Mouse (Mus musculus): Measurements from ENCODE around the gene Zfp652. TPM values are rescaled to one million over a fixed set of nuclear protein-coding genes. Genes with fewer than 3 reads are reported as not detected.
"Not testable (repeated sequence)": the region's sequence is repeated elsewhere in the genome, so short reads cannot be mapped to it uniquely, and the experiment has no call there.

The Zfp652 gene
- total RNA-seq (2022): 10 to 100 TPM; 44.7 to 57.9 (median 51.7) TPM

DNA sequence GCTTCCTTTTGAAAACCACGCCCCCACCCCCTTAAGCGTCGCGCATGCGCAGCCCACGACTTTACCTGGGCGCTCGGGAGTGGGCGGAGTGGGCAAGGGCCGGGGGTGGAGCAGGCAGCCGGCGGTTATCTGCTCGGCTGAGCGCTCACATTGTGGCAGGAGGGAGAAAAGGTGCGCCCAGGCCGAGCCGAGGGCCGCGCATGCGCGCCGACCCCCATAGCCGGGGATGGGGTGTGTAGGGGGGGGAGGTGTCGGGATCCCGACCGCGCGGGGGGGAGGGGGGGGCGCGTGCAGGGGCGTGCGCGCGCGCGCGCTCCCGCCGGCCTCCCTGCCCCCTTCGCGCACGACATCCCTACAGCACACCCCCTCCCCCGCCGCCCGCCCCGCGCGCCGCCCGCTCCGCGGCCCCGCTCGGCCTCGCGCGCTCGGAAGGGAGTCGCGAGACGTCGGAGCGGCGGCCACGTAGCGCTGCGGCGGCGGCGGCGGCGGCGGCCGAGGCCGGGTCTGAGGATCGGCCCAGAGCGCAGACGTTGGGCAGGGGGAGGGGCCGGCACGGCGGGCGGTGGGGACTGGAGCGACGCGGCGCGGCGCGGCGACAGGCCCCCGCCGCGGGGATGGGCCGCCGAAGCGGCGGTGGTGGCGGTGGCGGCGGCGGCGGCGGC, at the start of gene Zfp652:
Zfp652 (plus strand) TSS at position 111 of the 662 bp plus-strand sequence.
- peak; percentile 84 for DNase-seq

- peak; percentile 97 for DNase-seq
Observed at GRCm38 (mm10) chr11:95666529-95667149, 45.8 kb upstream of the Zfp652 start, which contains the start of gene Phb. Gene Phb, plus strand, starts transcription at chr11:95666957.

DNA sequence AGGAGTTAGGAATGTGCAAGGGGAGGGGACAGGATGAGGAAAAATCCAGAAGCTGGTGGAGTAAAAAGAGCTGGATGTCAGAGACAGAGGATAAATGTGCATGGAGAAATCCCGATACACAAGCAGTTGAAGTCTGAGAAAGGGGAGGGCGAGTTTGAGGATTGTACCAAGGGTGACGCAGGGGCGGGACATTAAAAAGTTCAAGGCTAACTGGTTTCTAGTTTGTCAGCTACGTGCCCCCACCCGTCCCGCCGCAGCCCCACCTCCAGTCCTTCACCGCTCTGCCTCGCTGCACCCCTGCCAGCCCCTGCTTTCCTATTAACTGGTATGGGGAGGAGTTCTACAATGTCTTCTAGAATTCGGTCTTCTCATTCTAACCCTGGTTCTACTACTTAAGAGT, 45.3 kb upstream of the Zfp652 start:
- peak; percentile 69 for DNase-seq

DNA sequence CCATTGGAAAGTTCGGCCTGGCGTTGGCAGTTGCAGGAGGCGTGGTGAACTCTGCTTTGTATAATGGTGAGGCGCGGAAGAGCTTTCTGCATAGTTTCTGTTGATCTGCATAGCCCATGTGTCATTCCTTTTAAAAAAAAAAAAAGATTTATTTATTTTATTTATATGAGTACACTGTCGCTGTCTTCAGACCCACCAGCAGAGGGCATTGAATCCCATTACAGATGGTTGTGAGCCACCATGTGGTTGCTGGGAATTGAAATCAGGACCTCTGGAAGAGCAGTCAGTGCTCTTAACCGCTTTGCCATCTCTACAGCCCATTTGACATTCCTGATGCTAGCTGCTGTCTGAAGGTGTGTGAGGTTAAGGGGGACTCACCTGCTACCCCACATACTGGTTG, 44.4 kb upstream of the Zfp652 start:
- not testable (repeated sequence) for DNase-seq

DNA sequence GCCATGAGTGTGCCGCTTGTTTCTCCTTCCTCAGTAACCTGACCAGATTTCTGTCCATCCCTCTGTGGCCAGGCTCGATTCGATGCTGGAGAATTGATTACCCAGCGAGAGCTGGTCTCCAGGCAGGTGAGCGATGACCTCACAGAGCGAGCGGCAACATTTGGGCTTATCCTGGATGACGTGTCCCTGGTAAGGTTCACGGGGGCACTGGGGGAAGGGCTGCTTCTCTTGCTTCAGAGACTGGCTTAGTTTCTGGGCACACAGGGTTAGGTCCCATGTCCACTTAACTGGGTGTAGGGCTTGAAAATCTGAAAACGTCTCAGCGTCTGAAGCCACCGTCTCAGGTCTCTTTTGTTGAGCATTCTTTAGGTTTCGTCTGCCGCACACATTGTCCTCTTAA, 37.0 kb upstream of the Zfp652 start:
- DNase-seq: no peak

DNA sequence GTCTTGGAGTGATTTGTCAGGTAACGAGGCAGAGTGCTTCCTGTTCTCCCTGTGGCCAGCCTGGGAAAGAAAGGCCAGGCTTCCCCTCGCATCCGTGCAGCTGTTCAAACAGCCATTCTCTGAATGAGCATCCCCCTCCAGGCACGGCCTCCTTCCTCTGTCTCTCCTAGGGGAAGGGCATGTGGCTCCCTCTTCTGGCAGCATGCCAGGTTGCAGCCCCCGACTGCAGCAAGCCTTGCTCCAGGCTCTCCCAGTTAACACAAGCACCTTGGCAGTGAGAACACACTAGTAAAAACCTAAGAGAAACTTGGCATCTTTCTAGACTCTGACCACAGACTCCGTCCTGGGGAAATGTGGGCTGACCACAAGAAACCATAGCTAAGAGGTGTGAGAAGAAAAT, 36.2 kb upstream of the Zfp652 start:
- DNase-seq: no peak

DNA sequence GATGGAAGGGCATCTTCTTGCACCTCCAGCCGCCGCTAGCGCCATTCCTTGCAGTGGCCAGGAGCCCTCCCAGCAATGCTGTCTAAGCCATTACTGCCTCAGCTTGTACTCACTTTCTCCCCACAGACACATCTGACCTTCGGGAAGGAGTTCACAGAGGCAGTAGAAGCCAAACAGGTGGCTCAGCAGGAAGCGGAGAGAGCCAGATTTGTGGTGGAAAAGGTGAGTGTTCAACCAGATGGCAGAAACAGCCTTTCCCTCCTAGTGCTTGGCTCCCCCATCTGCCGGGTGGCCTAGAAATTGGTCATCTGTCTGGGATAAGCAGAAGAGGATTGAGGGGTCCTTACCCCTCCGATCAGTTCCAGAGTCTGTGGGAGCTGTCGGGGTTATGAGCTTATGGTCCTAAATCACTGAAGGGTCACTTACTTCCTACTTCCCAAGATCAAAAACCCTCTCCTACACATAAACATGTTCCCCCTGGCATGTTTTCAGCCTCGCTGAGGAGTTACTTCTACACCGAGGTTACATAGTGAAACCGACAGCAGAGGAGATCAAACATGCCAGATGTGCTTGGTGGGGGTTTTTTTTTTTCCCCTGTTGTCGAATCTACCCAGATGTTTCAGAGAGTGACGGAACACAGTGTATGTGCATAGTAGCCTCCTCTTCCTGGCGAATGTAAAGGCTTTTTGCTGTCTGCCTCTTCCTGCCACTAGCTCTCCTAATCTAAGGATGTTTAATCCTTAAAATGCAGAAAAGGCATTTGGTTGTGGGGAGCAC, 34.4 kb upstream of the Zfp652 start:
- no peak for DNase-seq

GRCm38 (mm10) chr11:95681995-95682601, 30.4 kb upstream of the Zfp652 start:
- DNase-seq: no peak

DNA sequence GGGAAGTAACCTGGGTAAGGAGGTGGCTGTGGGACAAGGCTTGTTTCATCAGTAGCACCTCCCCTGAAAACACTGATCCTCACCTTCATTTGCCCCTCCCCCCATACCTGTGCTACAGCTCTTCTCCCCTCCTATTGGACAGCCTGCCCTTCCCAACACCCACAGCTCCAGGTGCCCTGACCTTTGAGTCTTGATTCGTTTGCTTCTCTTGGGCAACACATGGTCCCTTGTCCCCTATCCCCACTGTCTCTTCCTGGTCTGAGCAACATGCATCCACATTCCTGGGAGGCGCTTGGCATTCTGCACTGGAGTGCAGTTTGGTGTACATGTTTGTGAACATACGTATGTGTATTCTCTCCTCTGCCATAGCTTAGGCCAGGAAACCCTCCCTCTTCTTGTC, 29.5 kb upstream of the Zfp652 start:
- DNase-seq: no peak

DNA sequence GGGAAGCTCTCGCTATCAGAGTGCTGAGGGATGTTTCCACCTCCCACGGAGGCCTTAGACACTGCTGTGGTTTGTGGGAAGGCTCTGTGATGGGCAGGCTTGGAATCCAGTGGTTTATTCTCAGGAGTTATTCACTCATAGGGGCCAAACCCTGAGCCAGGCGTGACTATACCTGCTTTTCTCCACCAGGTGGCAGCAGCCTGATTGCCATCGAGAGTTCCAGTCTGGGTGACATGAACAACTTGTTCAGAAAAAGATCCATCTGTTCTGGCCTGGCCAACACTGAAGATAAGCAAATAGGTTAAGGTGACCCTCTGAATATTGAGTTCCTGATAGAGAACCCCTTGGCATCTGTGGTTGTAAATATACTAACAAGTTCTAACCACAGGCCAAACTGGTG, 26.4 kb upstream of the Zfp652 start:
- DNase-seq: peak; percentile 55

DNA sequence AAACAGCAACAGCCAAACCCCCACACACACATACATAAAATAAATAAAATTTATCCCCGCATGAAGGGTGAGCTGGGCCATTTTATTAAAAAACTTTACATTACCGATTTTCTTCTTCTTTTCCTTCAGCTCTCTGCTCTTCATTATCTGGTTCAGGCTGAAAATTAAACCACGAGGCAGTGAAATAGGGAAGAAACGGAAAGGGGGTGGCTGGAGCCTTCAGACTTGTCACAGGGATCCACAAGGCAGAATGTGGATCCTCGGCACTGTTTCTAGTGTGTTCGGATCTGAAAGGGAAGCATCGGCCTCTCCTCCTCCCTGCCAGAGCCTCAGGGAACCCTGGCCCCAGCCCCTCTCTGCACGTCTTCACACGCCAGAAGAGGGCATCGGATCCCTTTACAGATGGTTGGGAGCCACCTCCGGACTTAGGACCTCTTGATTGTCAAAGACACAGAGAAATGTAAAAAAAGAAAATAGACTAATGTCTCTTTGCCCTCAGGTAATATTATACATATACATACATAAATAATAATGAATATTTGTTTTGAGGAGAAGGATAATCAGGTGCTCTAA, 25.3 kb upstream of the Zfp652 start:
- no peak for DNase-seq

DNA sequence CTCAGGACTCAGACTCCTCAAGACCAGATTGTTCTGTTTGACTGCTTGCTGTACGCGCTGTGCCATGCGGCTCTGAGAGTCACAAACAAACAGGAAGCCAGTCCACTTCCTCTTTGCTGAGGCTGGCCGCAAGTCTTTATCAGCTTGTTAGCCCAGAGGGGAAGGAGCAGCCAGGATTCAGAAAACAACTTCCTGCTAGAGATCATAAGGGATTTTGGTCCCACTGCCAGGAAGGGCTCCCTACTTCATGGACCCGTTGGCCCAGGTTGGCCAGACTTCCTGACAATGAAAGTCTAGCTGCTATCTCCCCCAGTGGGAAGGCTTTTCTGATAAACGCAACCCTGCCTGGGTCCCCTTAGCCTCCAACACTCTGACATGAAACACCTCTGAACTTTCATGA, 24.0 kb upstream of the Zfp652 start:
- DNase-seq: peak; percentile 23

DNA sequence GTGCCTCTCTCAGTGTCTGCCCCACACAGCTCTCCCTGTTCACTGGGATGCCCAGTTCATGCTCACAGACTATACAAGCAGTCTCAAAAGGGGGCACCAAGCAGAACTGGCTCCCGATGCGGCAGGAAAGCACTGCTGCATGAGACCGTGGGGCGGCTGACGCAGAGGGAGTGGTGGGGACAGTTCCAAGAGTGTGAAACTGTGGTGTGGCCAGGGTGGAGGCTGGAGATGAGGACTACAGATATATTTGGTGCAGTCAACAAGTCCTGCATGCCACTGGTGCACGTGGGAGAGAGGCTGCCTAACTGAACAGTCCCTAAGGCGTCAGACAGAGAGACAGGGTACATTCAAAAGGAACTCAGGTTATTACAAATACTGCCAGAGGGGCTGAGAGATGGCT, 23.5 kb upstream of the Zfp652 start:
- no peak for DNase-seq

DNA sequence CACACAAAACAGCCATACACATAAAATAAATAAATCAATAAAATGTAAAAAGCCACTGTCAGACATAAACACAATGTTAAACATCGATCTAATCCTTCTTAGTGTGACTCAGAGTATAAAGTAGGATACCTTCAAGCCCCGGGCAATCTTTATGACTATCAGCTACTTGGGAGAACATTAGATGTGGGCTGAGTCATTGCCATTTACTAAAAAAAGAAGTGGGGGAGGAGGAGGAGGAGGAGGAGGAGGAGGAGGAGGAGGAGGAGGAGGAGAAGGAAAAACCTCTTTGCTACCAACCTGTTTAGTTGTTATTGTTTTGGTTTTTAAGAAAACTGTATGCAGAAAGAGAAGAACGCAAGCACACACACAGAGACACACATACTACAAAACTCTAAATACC, 22.9 kb upstream of the Zfp652 start:
- DNase-seq: no peak

GRCm38 (mm10) chr11:95698541-95698940, 13.9 kb upstream of the Zfp652 start:
- no peak for DNase-seq

DNA sequence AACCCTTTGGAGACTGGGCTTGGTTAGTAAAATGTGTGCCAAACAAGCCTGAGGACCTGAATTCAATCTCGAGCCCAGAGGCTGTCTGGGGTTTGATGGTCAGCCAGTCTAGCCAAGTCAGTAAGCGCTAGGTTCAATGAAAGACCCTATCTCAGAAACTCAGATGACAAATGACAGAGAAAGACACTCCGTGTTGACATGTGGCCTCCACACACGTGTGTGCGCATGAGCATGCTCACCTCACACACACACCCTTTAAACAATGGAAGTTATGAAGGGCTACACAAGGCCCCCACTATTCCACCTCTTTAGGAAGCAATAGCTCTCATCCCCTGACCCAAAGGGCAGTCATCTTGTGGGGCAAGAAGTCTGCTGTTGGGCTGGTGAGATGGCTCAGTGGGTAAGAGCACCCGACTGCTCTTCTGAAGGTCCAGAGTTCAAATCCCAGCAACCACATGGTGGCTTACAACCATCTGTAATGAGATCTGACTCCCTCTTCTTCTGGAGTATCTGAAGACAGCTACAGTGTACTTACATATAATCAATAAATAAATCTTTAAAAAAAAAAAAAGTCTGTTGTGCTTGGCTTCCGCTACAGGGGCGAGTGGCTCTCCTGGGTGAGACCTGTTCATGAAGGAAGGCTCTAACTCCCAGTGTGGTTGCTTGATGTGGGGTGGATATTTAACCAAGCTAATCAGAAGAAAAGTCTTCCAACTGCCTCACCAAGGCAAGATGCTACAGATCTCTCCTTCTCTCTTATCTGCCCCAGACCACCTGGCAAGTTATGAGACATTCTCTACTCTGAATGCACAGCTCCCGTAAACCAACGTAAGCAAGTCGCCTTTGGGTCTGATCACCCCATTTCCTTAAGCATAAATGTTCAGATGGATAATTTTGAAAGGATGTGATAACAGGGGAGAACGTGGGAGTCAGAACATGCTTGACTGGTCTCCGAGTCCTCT, 11.4 kb upstream of the Zfp652 start:
- DNase-seq: no peak

DNA sequence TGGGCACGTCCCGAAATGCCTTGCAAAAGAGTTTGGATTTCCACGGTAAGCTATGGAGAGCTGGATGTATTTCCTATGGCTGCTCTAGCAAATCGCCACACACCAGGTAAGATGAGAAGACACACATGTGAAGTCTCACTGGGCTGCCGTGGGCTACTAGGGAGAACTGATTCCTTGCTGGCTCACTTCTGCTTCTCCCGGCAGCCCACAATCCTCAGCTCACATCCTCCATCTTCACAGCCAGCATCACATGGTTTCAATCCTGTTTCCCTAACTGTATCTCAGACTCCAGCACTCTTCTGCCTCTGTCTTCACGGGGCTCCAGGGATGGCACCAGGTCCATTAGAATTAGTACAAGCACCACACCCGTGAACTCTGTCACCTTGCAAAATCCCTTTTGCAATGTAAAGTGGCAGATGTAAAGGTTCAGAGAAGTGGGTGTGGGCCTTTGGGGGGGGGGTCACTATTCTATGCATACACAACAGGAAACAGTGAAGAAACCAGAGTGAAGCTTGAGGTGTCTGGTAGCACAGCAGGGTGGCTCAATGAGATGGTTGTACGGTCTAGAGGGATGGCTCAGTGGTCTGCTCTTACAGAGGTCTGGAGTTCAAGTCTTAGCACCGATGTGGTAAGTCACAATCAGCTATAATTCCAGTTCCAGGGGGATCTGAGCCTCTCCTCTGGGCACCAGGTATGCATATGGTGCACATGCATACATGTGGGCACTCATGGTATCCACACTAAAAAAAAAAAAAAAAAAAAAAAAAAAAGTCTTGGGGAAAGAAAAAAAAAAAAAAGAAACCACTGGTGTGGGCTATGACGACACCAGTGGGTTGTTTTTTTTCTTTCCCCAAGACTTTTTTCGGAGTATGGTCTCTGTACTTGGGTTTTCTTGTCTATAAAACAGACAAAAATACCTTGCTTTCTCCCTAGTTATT, 8.2 kb upstream of the Zfp652 start:
- DNase-seq: no peak

DNA sequence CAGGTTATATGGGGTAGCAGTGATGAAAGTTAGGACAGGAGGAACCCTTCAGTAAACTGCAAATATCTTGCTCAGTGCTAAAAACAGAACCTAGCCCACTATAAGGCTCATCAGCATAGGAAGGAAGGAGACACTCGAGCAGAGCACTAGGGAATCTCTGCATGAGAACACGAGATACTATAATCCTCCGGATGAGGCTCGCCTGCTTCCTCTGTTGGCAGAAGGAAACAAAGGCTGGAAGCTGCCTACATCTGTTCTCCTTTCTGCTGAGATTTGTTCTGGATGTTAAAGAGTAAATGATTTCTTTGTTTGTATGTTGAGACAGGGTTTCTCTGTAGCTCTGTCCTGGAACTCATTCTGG, 7.5 kb upstream of the Zfp652 start:
- no peak for DNase-seq

DNA sequence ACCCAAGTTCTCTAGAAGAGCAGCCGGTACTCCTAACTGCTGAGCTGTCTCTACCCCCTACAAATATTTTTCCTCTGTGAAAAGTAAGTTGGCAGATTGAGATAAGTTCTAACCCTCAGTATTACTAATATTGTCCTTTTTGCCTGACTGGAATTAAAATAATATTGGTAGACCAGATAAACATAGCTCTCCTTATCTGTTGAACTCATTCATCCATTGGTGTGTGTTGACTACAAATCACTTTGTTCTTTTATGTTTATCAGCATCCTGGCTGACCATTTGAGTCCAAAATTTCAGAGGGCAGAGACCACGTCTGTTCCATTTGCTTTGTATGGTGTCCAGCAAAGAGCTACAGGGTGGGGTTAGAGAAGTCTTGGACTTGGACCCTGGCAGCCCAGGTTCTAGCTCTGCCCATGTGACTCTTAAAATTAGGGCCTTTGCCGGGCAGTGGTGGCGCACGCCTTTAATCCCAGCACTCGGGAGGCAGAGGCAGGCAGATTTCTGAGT, 2.9 kb upstream of the Zfp652 start:
- DNase-seq: no peak

DNA sequence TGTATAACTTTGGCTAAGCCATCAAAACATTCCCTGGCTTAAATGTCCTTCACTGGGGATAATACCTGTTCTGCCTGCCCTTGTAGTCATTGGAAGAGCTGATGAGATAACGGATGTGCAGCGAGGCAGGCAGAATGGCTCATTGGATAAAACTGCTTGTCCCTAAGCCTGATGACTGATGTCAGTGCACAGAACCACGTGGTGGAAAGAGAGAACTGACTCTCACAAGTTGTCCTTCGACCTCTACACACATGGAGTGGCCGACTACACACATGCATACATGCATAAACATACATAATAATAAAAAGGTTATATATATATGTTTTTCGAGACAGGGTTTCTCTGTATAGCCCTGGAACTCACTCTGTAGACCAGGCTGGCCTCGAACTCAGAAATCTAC, 2.0 kb upstream of the Zfp652 start:
- DNase-seq: no peak

Data from adrenal gland, adult 8-10 months (tissue).